Mouse (Mus musculus): ENCODE results near the gene Gm28374. TPM values are rescaled to one million over a fixed set of nuclear protein-coding genes. Genes with fewer than 3 reads are reported as not detected.
"Not testable (repeated sequence)": the region's sequence is repeated elsewhere in the genome, so short reads cannot be mapped to it uniquely, and the experiment has no call there.

Gene Gm28374
- 3.5 and 5.6 TPM in 2 replicates for polyA plus RNA-seq (2012; rRNA removed)

DNA sequence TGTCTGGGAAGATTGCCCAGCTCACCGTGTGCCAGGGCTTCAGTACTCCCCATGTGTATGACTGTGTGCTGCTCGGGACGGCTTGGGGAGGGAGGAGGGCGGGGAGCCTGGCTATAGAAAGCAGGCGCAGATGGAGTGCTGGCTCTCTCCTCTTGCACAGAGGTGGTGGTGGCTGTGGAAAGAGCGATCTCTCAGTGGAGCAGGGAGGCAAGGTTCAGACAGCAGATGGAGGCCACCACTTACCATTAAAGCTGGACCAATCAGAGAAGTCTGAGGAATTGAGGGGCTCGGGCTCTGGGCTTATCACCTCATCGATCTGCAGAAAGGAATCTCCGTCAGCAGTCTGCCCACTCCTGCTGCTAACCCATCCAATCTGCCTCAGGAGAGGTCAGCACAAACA lies at the start of gene Gm28374:
Gene Gm28374 (minus strand): TSS at position 101 of the 400 bp plus-strand sequence.
- Histone ChIP-seq H3K27me3 (ENCODE audit: control insufficient read depth, insufficient read depth, low read length) (no peaks in the 10 kb centered on the region), H3K4me3 (ENCODE audit: control insufficient read depth, low read depth, low read length) (peak within 1 kb of the TSS; percentile 88), H3K27ac (ENCODE audit: control insufficient read depth, insufficient read depth, low read depth, low read length) (no peak within 1 kb of the TSS), H3K4me1 (ENCODE audit: control insufficient read depth, insufficient read depth, low read length) (peaks cover 8% of the 10 kb centered on the region), H3K36me3 (ENCODE audit: control insufficient read depth, insufficient read depth, low read length) (peaks cover 1% of the 10 kb centered on the region)
- TF ChIP-seq POLR2A (IDR thresholded peaks at IDR 0.05; ENCODE audit: control insufficient read depth, low read depth, low read length): no peak
- no peak for TF ChIP-seq CTCF (IDR thresholded peaks at IDR 0.05; ENCODE audit: control insufficient read depth, insufficient read depth, insufficient replicate concordance, low read depth, low read length)

DNA sequence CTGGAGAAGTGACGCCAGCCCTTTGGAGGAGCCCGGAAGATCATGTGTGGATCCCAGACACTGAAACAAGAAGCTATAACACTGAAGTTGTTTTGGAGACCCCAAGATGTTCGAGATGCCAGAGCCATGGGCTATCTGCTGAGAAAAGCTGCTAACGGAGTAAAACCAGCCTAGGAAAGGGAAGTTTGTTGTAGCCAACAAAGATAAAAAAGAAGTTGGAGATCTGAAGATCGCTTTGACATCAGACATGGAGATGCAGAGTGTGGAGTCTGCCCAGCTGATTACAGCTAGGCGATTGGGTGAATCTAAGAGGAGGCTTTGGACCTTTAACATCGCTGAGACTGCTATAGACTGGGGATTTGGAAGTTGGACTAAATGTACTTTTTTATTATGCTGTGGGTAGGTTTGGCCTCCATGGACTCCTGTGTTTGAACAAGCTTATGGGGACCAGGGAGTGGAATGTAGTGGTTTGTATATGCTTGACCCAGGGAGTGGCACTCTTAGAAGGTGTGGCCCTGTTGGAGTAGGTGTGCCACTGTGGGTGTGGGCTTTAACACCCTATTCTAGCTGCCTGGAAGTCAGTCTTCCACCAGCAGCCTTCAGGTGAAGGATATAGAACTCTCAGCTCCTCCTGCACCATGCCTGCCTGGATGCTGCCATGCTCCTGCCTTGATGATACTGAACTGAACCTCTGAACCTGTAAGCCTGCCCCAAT lies 48.5 kb upstream of the Gm28374 start:
- H3K27ac ChIP-seq (ENCODE audit: control insufficient read depth, insufficient read depth, low read depth, low read length); H3K4me3 ChIP-seq (ENCODE audit: control insufficient read depth, low read depth, low read length); H3K36me3 ChIP-seq (ENCODE audit: control insufficient read depth, insufficient read depth, low read length); H3K27me3 ChIP-seq (ENCODE audit: control insufficient read depth, insufficient read depth, low read length); H3K4me1 ChIP-seq (ENCODE audit: control insufficient read depth, insufficient read depth, low read length): not testable (repeated sequence)

DNA sequence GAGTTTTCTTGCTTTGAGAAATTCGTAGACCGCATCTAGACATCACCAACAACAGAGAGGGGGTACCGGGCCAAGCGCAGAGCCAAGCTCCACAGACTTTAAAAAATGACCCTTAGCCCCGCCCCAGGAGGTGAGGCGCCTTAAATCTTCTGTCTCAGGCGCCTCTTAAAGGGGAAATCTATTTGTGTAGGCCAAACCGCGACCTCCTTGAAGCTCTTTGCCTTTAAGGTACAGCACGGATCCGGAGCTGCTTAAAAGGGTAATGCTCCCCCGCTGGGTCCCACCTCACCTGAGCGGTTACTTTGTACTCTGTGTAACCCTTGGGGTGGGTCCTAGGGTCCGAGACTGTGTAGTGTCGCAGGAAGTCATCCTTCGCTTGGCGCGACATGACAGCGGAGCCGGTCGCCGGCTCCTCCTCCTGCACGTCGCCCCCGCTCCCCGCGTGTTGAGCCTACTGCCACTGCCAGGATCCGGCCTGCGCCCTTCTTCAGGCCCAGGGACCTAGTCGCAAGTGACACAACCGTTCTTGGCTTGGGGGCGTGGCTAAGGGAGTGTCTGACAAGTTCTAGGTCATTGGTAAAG lies 45.8 kb upstream of the Gm28374 start, which contains the start of gene Snx15:
Gene Snx15 (minus strand): TSS at position 545 of the 582 bp plus-strand sequence.
- Histone ChIP-seq H3K4me3 (ENCODE audit: control insufficient read depth, low read depth, low read length) (peak within 1 kb of the TSS; percentile 82), H3K36me3 (ENCODE audit: control insufficient read depth, insufficient read depth, low read length) (no peaks in the 10 kb centered on the region), H3K4me1 (ENCODE audit: control insufficient read depth, insufficient read depth, low read length) (no peaks in the 10 kb centered on the region), H3K27me3 (ENCODE audit: control insufficient read depth, insufficient read depth, low read length) (no peaks in the 10 kb centered on the region), H3K27ac (ENCODE audit: control insufficient read depth, insufficient read depth, low read depth, low read length) (peak within 1 kb of the TSS; percentile 82)
- peak; percentile 58 for TF ChIP-seq POLR2A (IDR thresholded peaks at IDR 0.05; ENCODE audit: control insufficient read depth, low read depth, low read length)
- no peak for TF ChIP-seq CTCF (IDR thresholded peaks at IDR 0.05; ENCODE audit: control insufficient read depth, insufficient read depth, insufficient replicate concordance, low read depth, low read length)

DNA sequence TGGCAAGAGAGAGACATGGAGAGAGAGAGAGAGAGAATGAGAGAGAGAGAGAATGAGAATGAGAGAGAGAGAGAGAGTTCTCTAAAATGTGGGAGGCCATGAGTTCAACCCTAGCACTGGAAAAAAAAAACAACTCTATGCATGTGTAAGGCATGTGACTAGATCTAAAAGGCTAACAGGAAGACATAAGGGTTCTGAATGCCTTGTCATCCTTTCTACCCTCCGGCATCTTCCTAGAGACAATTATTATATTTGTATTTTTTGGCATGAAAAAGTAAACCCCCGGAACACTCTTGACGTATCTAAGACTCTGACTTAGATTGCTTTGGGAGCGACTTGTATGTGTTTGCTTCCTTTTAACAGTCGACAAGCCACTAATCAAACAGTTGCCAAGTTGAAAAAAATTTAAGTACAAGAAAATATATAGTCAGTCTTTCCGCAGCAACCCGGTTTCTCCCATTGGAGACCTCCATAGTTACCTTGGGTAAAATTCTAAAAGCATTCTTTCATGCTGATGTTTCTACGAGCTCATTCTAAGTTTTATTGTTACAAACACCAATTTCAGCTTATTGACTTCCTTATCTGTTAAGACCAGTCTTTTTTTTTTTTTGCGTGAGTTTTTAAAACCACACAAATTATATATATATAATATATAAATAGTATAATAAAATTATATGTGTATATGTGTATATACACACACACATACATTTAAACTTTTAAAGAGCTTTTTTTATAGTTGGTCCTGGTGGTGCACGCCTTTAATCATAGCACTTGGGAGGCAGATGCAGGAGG lies 44.9 kb upstream of the Gm28374 start:
- H3K27ac ChIP-seq (ENCODE audit: control insufficient read depth, insufficient read depth, low read depth, low read length): peak overlapping the region; percentile 22; the same call in 1 of the 2 replicates
- no peaks in the 10 kb centered on the region for H3K27me3 ChIP-seq (ENCODE audit: control insufficient read depth, insufficient read depth, low read length)
- peak overlapping the region; percentile 82 for H3K4me3 ChIP-seq (ENCODE audit: control insufficient read depth, low read depth, low read length)
- H3K4me1 ChIP-seq (ENCODE audit: control insufficient read depth, insufficient read depth, low read length): peaks cover under 1% of the 10 kb centered on the region; the same call in 1 of the 2 replicates
- TF ChIP-seq CTCF (IDR thresholded peaks at IDR 0.05; ENCODE audit: control insufficient read depth, insufficient read depth, insufficient replicate concordance, low read depth, low read length): no peak
- TF ChIP-seq POLR2A (IDR thresholded peaks at IDR 0.05; ENCODE audit: control insufficient read depth, low read depth, low read length): no peak
- H3K36me3 ChIP-seq (ENCODE audit: control insufficient read depth, insufficient read depth, low read length): no peaks in the 10 kb centered on the region

DNA sequence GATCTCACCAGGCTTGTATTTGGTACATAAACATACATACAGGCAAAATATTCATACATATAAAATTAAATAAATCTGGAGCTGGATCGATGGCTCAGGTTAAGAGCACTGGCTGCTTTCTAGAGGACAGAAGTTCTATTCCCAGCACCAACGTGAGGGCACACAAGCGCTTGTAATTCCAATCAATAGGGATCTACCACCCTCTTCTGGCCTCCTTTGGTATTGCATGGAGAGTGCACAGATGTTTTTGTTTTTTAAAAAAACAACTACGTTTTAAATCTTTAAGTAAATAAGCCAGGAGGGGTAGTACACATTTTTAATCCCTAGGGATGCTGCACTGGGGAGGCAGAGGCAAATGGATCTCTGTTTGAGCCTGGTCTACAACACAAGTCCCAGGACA lies 44.2 kb upstream of the Gm28374 start:
- TF ChIP-seq POLR2A (IDR thresholded peaks at IDR 0.05; ENCODE audit: control insufficient read depth, low read depth, low read length) (no peak), CTCF (IDR thresholded peaks at IDR 0.05; ENCODE audit: control insufficient read depth, insufficient read depth, insufficient replicate concordance, low read depth, low read length) (no peak; the same call in 1 of the 2 replicates)
- H3K4me3 ChIP-seq (ENCODE audit: control insufficient read depth, low read depth, low read length): no peak overlapping the region
- peaks cover 3% of the 10 kb centered on the region; the same call in 1 of the 2 replicates for H3K4me1 ChIP-seq (ENCODE audit: control insufficient read depth, insufficient read depth, low read length)
- no peaks in the 10 kb centered on the region for H3K27me3 ChIP-seq (ENCODE audit: control insufficient read depth, insufficient read depth, low read length)
- H3K36me3 ChIP-seq (ENCODE audit: control insufficient read depth, insufficient read depth, low read length): no peaks in the 10 kb centered on the region
- no peak overlapping the region for H3K27ac ChIP-seq (ENCODE audit: control insufficient read depth, insufficient read depth, low read depth, low read length)

DNA sequence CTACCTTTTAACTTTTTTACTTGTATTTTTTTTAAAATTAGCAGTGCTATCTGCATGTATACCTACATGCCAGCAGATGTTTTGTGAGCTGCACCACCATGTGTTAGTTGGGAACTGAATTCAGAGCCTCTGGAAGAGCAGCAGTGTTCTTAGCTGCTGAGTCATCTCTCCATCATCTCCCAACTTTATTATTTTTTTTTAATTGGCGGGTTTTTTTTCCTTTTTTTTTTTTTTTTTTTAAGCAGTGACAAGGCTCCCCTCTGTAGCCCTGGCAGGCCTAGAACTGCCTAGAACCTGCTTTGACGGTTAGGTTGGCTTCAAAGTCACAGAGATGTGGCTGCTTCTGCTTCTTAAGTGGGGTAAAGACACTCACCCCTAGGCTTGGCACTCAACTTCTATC lies 42.8 kb upstream of the Gm28374 start:
- Histone ChIP-seq H3K4me3 (ENCODE audit: control insufficient read depth, low read depth, low read length) (no peak overlapping the region), H3K27me3 (ENCODE audit: control insufficient read depth, insufficient read depth, low read length) (no peaks in the 10 kb centered on the region), H3K4me1 (ENCODE audit: control insufficient read depth, insufficient read depth, low read length) (peaks cover 3% of the 10 kb centered on the region; the same call in 1 of the 2 replicates), H3K27ac (ENCODE audit: control insufficient read depth, insufficient read depth, low read depth, low read length) (no peak overlapping the region), H3K36me3 (ENCODE audit: control insufficient read depth, insufficient read depth, low read length) (no peaks in the 10 kb centered on the region)
- no peak for TF ChIP-seq CTCF (IDR thresholded peaks at IDR 0.05; ENCODE audit: control insufficient read depth, insufficient read depth, insufficient replicate concordance, low read depth, low read length)
- TF ChIP-seq POLR2A (IDR thresholded peaks at IDR 0.05; ENCODE audit: control insufficient read depth, low read depth, low read length): no peak

DNA sequence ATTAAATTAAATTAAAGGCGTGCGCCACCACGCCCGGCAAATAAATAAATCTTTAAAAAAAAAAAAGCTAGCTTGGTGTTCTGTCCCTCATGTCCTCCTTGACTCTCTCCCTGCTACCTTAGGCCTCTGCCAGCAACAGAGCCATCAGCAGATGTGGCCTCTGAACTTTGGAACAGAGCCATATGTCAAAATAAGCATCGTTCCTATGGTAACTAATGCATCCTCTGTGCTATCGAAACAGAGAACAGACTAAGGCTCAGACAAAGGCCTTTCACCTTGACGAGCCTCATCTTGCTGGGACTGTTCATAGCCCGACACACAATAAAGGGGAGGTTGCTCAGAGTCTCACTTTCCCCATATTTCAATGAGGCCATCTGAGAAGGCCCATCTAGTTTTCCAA lies 41.3 kb upstream of the Gm28374 start:
- no peak overlapping the region for H3K4me3 ChIP-seq (ENCODE audit: control insufficient read depth, low read depth, low read length)
- no peaks in the 10 kb centered on the region for H3K36me3 ChIP-seq (ENCODE audit: control insufficient read depth, insufficient read depth, low read length)
- H3K4me1 ChIP-seq (ENCODE audit: control insufficient read depth, insufficient read depth, low read length): peaks cover 9% of the 10 kb centered on the region
- no peak overlapping the region; the same call in 1 of the 2 replicates for H3K27ac ChIP-seq (ENCODE audit: control insufficient read depth, insufficient read depth, low read depth, low read length)
- TF ChIP-seq POLR2A (IDR thresholded peaks at IDR 0.05; ENCODE audit: control insufficient read depth, low read depth, low read length) (no peak), CTCF (IDR thresholded peaks at IDR 0.05; ENCODE audit: control insufficient read depth, insufficient read depth, insufficient replicate concordance, low read depth, low read length) (no peak)
- no peaks in the 10 kb centered on the region for H3K27me3 ChIP-seq (ENCODE audit: control insufficient read depth, insufficient read depth, low read length)
